Mouse (Mus musculus) intestine, embryonic 16.5 days (tissue): ENCODE data around the gene AL732309.1. TPM values are rescaled to one million over a fixed set of nuclear protein-coding genes. Genes with fewer than 3 reads are reported as not detected.
A peak's percentile ranks its signal among the peaks of the same experiment; 100 is the strongest.

Experiments
- ATAC-seq: fragments of 200-750 bp; cut with Nextera tagmentation; 2 replicates; pipeline ENCODE4 v1.8.0; 2017; ENCODE audit warnings: moderate TSS enrichment, moderate library complexity
- H3K27ac ChIP-seq: fragments of 300-500 bp; sonication (generic); 2 replicates; pipeline ENCODE4 v1.5.1; 2014; ENCODE audit warnings: mild to moderate bottlenecking, low read length
- H3K27me3 ChIP-seq: fragments of 300-500 bp; sonication (generic); replicated peaks from 2 replicates; pipeline ENCODE4 v1.6.1; 2014; ENCODE audit warnings: low read length, control low read depth, mixed read lengths; ENCODE audit not compliant: control insufficient read depth, insufficient read depth
- H3K36me3 ChIP-seq: fragments of 300-500 bp; sonication (generic); 2 replicates; pipeline ENCODE4 v1.6.1; 2014; ENCODE audit warnings: low read length, control low read depth; ENCODE audit not compliant: control insufficient read depth, insufficient read depth
- H3K4me1 ChIP-seq: fragments of 300-500 bp; sonication (generic); 2 replicates; pipeline ENCODE4 v1.6.1; 2014; ENCODE audit warnings: low read length, control low read depth, mixed read lengths; ENCODE audit not compliant: control insufficient read depth, insufficient read depth
- H3K4me2 ChIP-seq: fragments of 300-500 bp; sonication (generic); 2 replicates; pipeline ENCODE4 v1.6.1; 2014; ENCODE audit warnings: low read depth, low read length, control low read depth
- H3K4me3 ChIP-seq: fragments of 300-500 bp; sonication (generic); 2 replicates; pipeline ENCODE4 v1.5.1; 2014; ENCODE audit warnings: mild to moderate bottlenecking, low read length
- H3K9ac ChIP-seq: fragments of 300-500 bp; sonication (generic); 2 replicates; pipeline ENCODE4 v1.6.1; 2014; ENCODE audit warnings: low read depth, low read length
- H3K9me3 ChIP-seq: fragments of 300-500 bp; sonication (generic); 2 replicates; pipeline ENCODE4 v1.6.1; 2016; ENCODE audit warnings: low read length, control low read depth; ENCODE audit not compliant: control insufficient read depth
- WGBS: fragments of 180-500 bp; shearing (Covaris S2); extraction: QIAGEN DNeasy Blood & Tissue Kit; methylation state at CpG from one replicate; pipeline ENCODE4 v1.1.7; 2014; 5-methylcytosine and 5-hydroxymethylcytosine counted together
- polyA plus RNA-seq: library from polyadenylated mRNA; unstranded; fragments of >200 nt; fragmentation: Nextera tagmentation; extraction: Ambion mirVana; gene quantifications from 2 replicates; pipeline ENCODE4 v1.2.1, GENCODE M21; 2015

AL732309.1 gene
- polyA plus RNA-seq, 1 experiment from 2014 or later: 7.3 TPM

- Histone ChIP-seq H3K27me3 (no peaks in the 10 kb centered on the region; the same call in 1 of the 2 replicates), H3K9me3 (no peaks in the 10 kb centered on the region), H3K4me2 (no peak overlapping the region), H3K4me1 (peaks cover 33% of the 10 kb centered on the region), H3K4me3 (no peak overlapping the region; the same call in 1 of the 2 replicates), H3K9ac (no peak overlapping the region), H3K27ac (no peak overlapping the region), H3K36me3 (0 out of 2 replicates have a peak, but pooled peaks cover 7% of the 10 kb centered on the region)
- 73% methylated on average over 8 of the region's 8 CpGs for WGBS
- no peak for ATAC-seq
These were observed 3.3 kb downstream of the AL732309.1 start for GRCm38 (mm10) chr2:25243342-25243741.

- no peak for ATAC-seq
These were observed 4.6 kb downstream of the AL732309.1 start, which contains the start of the genes Rnf208 and Cysrt1 for GRCm38 (mm10) chr2:25242101-25242506. Rnf208 (plus strand) TSS chr2:25242255. Cysrt1 (minus strand) TSS chr2:25242452.

GRCm38 (mm10) chr2:25241438-25241775, 5.3 kb downstream of the AL732309.1 start:
- 15% methylated on average over 6 of the region's 6 CpGs for WGBS
- Histone ChIP-seq H3K27ac (peak overlapping the region; percentile 79), H3K4me1 (peaks cover 45% of the 10 kb centered on the region), H3K27me3 (no peaks in the 10 kb centered on the region; the same call in 1 of the 2 replicates), H3K4me2 (peak overlapping the region; percentile 97), H3K4me3 (peak overlapping the region; percentile 62), H3K36me3 (0 out of 2 replicates have a peak, but pooled peaks cover 4% of the 10 kb centered on the region), H3K9ac (peak overlapping the region; percentile 76; the same call in 1 of the 2 replicates), H3K9me3 (no peaks in the 10 kb centered on the region)
- peak; percentile 56 for ATAC-seq

More at GRCm38 (mm10) chr2:25242101-25242506, 4.6 kb downstream of the AL732309.1 start, which contains the start of the genes Rnf208 and Cysrt1:
- H3K9me3 ChIP-seq: no peaks in the 10 kb centered on the region
- peaks cover 44% of the 10 kb centered on the region for H3K4me1 ChIP-seq
- H3K27me3 ChIP-seq: no peaks in the 10 kb centered on the region; the same call in 1 of the 2 replicates
- under 1% methylated on average over 57 of the region's 59 CpGs for WGBS
- peak within 1 kb of the TSS; percentile 62 for H3K4me3 ChIP-seq
- peak within 1 kb of the TSS; percentile 76 for H3K9ac ChIP-seq
- peak within 1 kb of the TSS; percentile 79 for H3K27ac ChIP-seq
- 0 out of 2 replicates have a peak, but pooled peaks cover 4% of the 10 kb centered on the region for H3K36me3 ChIP-seq
- H3K4me2 ChIP-seq: peak within 1 kb of the TSS; percentile 97

- peak overlapping the region; percentile 62 for H3K4me3 ChIP-seq
- H3K4me1 ChIP-seq: peaks cover 46% of the 10 kb centered on the region
- H3K27me3 ChIP-seq: no peaks in the 10 kb centered on the region; the same call in 1 of the 2 replicates
- peak; percentile 71 for ATAC-seq
- no peaks in the 10 kb centered on the region for H3K9me3 ChIP-seq
- peak overlapping the region; percentile 97 for H3K4me2 ChIP-seq
- WGBS: 1% methylated on average over 29 of the region's 29 CpGs
- H3K9ac ChIP-seq: peak overlapping the region; percentile 59
- 0 out of 2 replicates have a peak, but pooled peaks cover 3% of the 10 kb centered on the region for H3K36me3 ChIP-seq
- peak overlapping the region; percentile 79 for H3K27ac ChIP-seq
These were observed 5.8 kb downstream of the AL732309.1 start for GRCm38 (mm10) chr2:25240723-25241437.

GRCm38 (mm10) chr2:25240310-25240709, 6.4 kb downstream of the AL732309.1 start:
- peak overlapping the region; percentile 79 for H3K27ac ChIP-seq

GRCm38 (mm10) chr2:25239766-25240165, 6.9 kb downstream of the AL732309.1 start:
- Histone ChIP-seq H3K27me3 (no peaks in the 10 kb centered on the region; the same call in 1 of the 2 replicates), H3K36me3 (no peaks in the 10 kb centered on the region), H3K9ac (peak overlapping the region; percentile 59; the same call in 1 of the 2 replicates), H3K4me2 (no peak overlapping the region), H3K4me1 (peaks cover 50% of the 10 kb centered on the region), H3K4me3 (no peak overlapping the region), H3K27ac (no peak overlapping the region), H3K9me3 (no peaks in the 10 kb centered on the region)
- 85% methylated on average over 3 of the region's 3 CpGs for WGBS
- ATAC-seq: no peak

More at GRCm38 (mm10) chr2:25240310-25240709, 6.4 kb downstream of the AL732309.1 start:
- 52% methylated on average over 8 of the region's 8 CpGs for WGBS
- Histone ChIP-seq H3K4me2 (peak overlapping the region; percentile 97), H3K4me1 (peaks cover 47% of the 10 kb centered on the region), H3K9me3 (no peaks in the 10 kb centered on the region), H3K27me3 (no peaks in the 10 kb centered on the region; the same call in 1 of the 2 replicates), H3K4me3 (peak overlapping the region; percentile 62), H3K9ac (peak overlapping the region; percentile 59), H3K36me3 (no peaks in the 10 kb centered on the region)
- peak; percentile 10 for ATAC-seq

- Histone ChIP-seq H3K4me3 (no peak overlapping the region), H3K27me3 (no peaks in the 10 kb centered on the region), H3K27ac (no peak overlapping the region), H3K4me2 (no peak overlapping the region), H3K9ac (no peak overlapping the region), H3K9me3 (no peaks in the 10 kb centered on the region), H3K4me1 (peaks cover 59% of the 10 kb centered on the region), H3K36me3 (no peaks in the 10 kb centered on the region)
- no peak for ATAC-seq
These were observed 8.6 kb downstream of the AL732309.1 start for GRCm38 (mm10) chr2:25238106-25238505.

GRCm38 (mm10) chr2:25237522-25237921, 9.1 kb downstream of the AL732309.1 start:
- 0 out of 2 replicates have a peak overlapping the region, but pooled peaks have one; percentile 19 for H3K9ac ChIP-seq

GRCm38 (mm10) chr2:25236614-25237013, 10.0 kb downstream of the AL732309.1 start, which contains the start of gene Rnf224:
Rnf224 (minus strand) TSS chr2:25236787.
- ATAC-seq: no peak

More at GRCm38 (mm10) chr2:25237522-25237921, 9.1 kb downstream of the AL732309.1 start:
- no peaks in the 10 kb centered on the region for H3K27me3 ChIP-seq
- ATAC-seq: no peak
- peaks cover 59% of the 10 kb centered on the region for H3K4me1 ChIP-seq
- no peak overlapping the region for H3K4me3 ChIP-seq
- no peaks in the 10 kb centered on the region for H3K9me3 ChIP-seq
- H3K36me3 ChIP-seq: no peaks in the 10 kb centered on the region
- WGBS: 51% methylated on average over 4 of the region's 4 CpGs
- H3K4me2 ChIP-seq: no peak overlapping the region
- H3K27ac ChIP-seq: peak overlapping the region; percentile 40

More at GRCm38 (mm10) chr2:25236614-25237013, 10.0 kb downstream of the AL732309.1 start, which contains the start of gene Rnf224:
- H3K9me3 ChIP-seq: no peaks in the 10 kb centered on the region
- peak within 1 kb of the TSS; percentile 19; the same call in 1 of the 2 replicates for H3K4me2 ChIP-seq
- no peaks in the 10 kb centered on the region for H3K27me3 ChIP-seq
- peak within 1 kb of the TSS; percentile 90 for H3K27ac ChIP-seq
- WGBS: 43% methylated on average over 8 of the region's 8 CpGs
- H3K9ac ChIP-seq: 0 out of 2 replicates have a peak within 1 kb of the TSS, but pooled peaks have one; percentile 19
- H3K4me1 ChIP-seq: peaks cover 52% of the 10 kb centered on the region
- H3K36me3 ChIP-seq: no peaks in the 10 kb centered on the region
- no peak within 1 kb of the TSS for H3K4me3 ChIP-seq
